Mouse (Mus musculus): ENCODE data around the gene Dmwd. TPM values are rescaled to one million over a fixed set of nuclear protein-coding genes. Genes with fewer than 3 reads are reported as not detected.
A peak's percentile ranks its signal among the peaks of the same experiment; 100 is the strongest.

Gene Dmwd
- polyA plus RNA-seq, 1 experiment from 2014 or later = 30.0 TPM

- Histone ChIP-seq H3K36me3 (ENCODE audit: control insufficient read depth, insufficient read depth, low read length) (peaks cover 39% of the 10 kb centered on the region), H3K27me3 (replicated peaks; ENCODE audit: control insufficient read depth, insufficient read depth, low read length) (no peaks in the 10 kb centered on the region), H3K9ac (ENCODE audit: low read depth, low read length) (no peak overlapping the region), H3K4me3 (ENCODE audit: low read length) (no peak overlapping the region), H3K27ac (ENCODE audit: low read depth, low read length) (no peak overlapping the region), H3K9me3 (ENCODE audit: control insufficient read depth, low read length) (no peaks in the 10 kb centered on the region), H3K4me2 (ENCODE audit: low read length) (no peak overlapping the region), H3K4me1 (ENCODE audit: control insufficient read depth, insufficient read depth, low read depth, low read length) (peaks cover 22% of the 10 kb centered on the region)
- whole genome bisulfite sequencing = 91% methylated on average over 3 of the region's 3 CpGs
- no peak for ATAC-seq
Observed at GRCm38 (mm10) chr7:19078732-19079131, 2.7 kb downstream of the Dmwd start.

- no peak for ATAC-seq
- Histone ChIP-seq H3K27me3 (replicated peaks; ENCODE audit: control insufficient read depth, insufficient read depth, low read length) (no peaks in the 10 kb centered on the region), H3K27ac (ENCODE audit: low read depth, low read length) (no peak overlapping the region), H3K9ac (ENCODE audit: low read depth, low read length) (no peak overlapping the region), H3K4me2 (ENCODE audit: low read length) (no peak overlapping the region), H3K36me3 (ENCODE audit: control insufficient read depth, insufficient read depth, low read length) (peaks cover 39% of the 10 kb centered on the region), H3K4me3 (ENCODE audit: low read length) (no peak overlapping the region), H3K9me3 (ENCODE audit: control insufficient read depth, low read length) (no peaks in the 10 kb centered on the region), H3K4me1 (ENCODE audit: control insufficient read depth, insufficient read depth, low read depth, low read length) (peaks cover 19% of the 10 kb centered on the region)
- WGBS = 89% methylated on average over 19 of the region's 19 CpGs
Observed at GRCm38 (mm10) chr7:19080451-19080950, 4.5 kb downstream of the Dmwd start.

- Histone ChIP-seq H3K9me3 (ENCODE audit: control insufficient read depth, low read length) (no peaks in the 10 kb centered on the region), H3K9ac (ENCODE audit: low read depth, low read length) (no peak overlapping the region), H3K36me3 (ENCODE audit: control insufficient read depth, insufficient read depth, low read length) (peaks cover 42% of the 10 kb centered on the region), H3K4me1 (ENCODE audit: control insufficient read depth, insufficient read depth, low read depth, low read length) (peaks cover 13% of the 10 kb centered on the region), H3K27me3 (replicated peaks; ENCODE audit: control insufficient read depth, insufficient read depth, low read length) (no peaks in the 10 kb centered on the region), H3K4me3 (ENCODE audit: low read length) (no peak overlapping the region), H3K27ac (ENCODE audit: low read depth, low read length) (no peak overlapping the region), H3K4me2 (ENCODE audit: low read length) (no peak overlapping the region)
- WGBS = 90% methylated on average over 4 of the region's 4 CpGs
- no peak for ATAC-seq
Observed at GRCm38 (mm10) chr7:19082171-19082570, 6.1 kb downstream of the Dmwd start.

- 67% methylated on average over 6 of the region's 6 CpGs for whole genome bisulfite sequencing
- Histone ChIP-seq H3K27me3 (replicated peaks; ENCODE audit: control insufficient read depth, insufficient read depth, low read length) (no peaks in the 10 kb centered on the region), H3K36me3 (ENCODE audit: control insufficient read depth, insufficient read depth, low read length) (peaks cover 49% of the 10 kb centered on the region)
Observed at GRCm38 (mm10) chr7:19083096-19083495, 7.1 kb downstream of the Dmwd start.

GRCm38 (mm10) chr7:19083701-19084100 is 7.7 kb downstream of the Dmwd start, which contains the start of gene Dmpk:
TSS of gene Dmpk (plus strand) at chr7:19083849.
- peak; percentile 31; the same call in 1 of the 2 replicates for ATAC-seq
- 60% methylated on average over 10 of the region's 10 CpGs for WGBS
- Histone ChIP-seq H3K4me3 (ENCODE audit: low read length) (peak within 1 kb of the TSS; percentile 13; the same call in 1 of the 2 replicates), H3K27me3 (replicated peaks; ENCODE audit: control insufficient read depth, insufficient read depth, low read length) (no peaks in the 10 kb centered on the region), H3K4me2 (ENCODE audit: low read length) (peak within 1 kb of the TSS; percentile 18; the same call in 1 of the 2 replicates), H3K27ac (ENCODE audit: low read depth, low read length) (no peak within 1 kb of the TSS), H3K36me3 (ENCODE audit: control insufficient read depth, insufficient read depth, low read length) (peaks cover 50% of the 10 kb centered on the region), H3K4me1 (ENCODE audit: control insufficient read depth, insufficient read depth, low read depth, low read length) (peaks cover 6% of the 10 kb centered on the region; the same call in 1 of the 2 replicates), H3K9me3 (ENCODE audit: control insufficient read depth, low read length) (no peaks in the 10 kb centered on the region), H3K9ac (ENCODE audit: low read depth, low read length) (no peak within 1 kb of the TSS; the same call in 1 of the 2 replicates)

More at GRCm38 (mm10) chr7:19083096-19083495, 7.1 kb downstream of the Dmwd start:
- Histone ChIP-seq H3K4me1 (ENCODE audit: control insufficient read depth, insufficient read depth, low read depth, low read length) (peaks cover 6% of the 10 kb centered on the region; the same call in 1 of the 2 replicates), H3K4me3 (ENCODE audit: low read length) (no peak overlapping the region), H3K9me3 (ENCODE audit: control insufficient read depth, low read length) (no peaks in the 10 kb centered on the region), H3K27ac (ENCODE audit: low read depth, low read length) (no peak overlapping the region), H3K4me2 (ENCODE audit: low read length) (no peak overlapping the region), H3K9ac (ENCODE audit: low read depth, low read length) (no peak overlapping the region)
- no peak for ATAC-seq

GRCm38 (mm10) chr7:19084277-19084771 is 8.3 kb downstream of the Dmwd start:
- Histone ChIP-seq H3K4me3 (ENCODE audit: low read length) (no peak overlapping the region; the same call in 1 of the 2 replicates), H3K9me3 (ENCODE audit: control insufficient read depth, low read length) (no peaks in the 10 kb centered on the region), H3K27me3 (replicated peaks; ENCODE audit: control insufficient read depth, insufficient read depth, low read length) (no peaks in the 10 kb centered on the region; the same call in 1 of the 2 replicates), H3K4me2 (ENCODE audit: low read length) (peak overlapping the region; percentile 18; the same call in 1 of the 2 replicates), H3K9ac (ENCODE audit: low read depth, low read length) (no peak overlapping the region), H3K27ac (ENCODE audit: low read depth, low read length) (no peak overlapping the region), H3K4me1 (ENCODE audit: control insufficient read depth, insufficient read depth, low read depth, low read length) (peaks cover 6% of the 10 kb centered on the region; the same call in 1 of the 2 replicates), H3K36me3 (ENCODE audit: control insufficient read depth, insufficient read depth, low read length) (peaks cover 54% of the 10 kb centered on the region)
- 74% methylated on average over 6 of the region's 6 CpGs for WGBS
- no peak for ATAC-seq

- Histone ChIP-seq H3K9ac (ENCODE audit: low read depth, low read length) (no peak overlapping the region), H3K36me3 (ENCODE audit: control insufficient read depth, insufficient read depth, low read length) (peaks cover 51% of the 10 kb centered on the region), H3K27ac (ENCODE audit: low read depth, low read length) (no peak overlapping the region), H3K4me3 (ENCODE audit: low read length) (no peak overlapping the region), H3K27me3 (replicated peaks; ENCODE audit: control insufficient read depth, insufficient read depth, low read length) (no peaks in the 10 kb centered on the region; the same call in 1 of the 2 replicates), H3K4me1 (ENCODE audit: control insufficient read depth, insufficient read depth, low read depth, low read length) (peaks cover 6% of the 10 kb centered on the region; the same call in 1 of the 2 replicates), H3K4me2 (ENCODE audit: low read length) (no peak overlapping the region), H3K9me3 (ENCODE audit: control insufficient read depth, low read length) (no peaks in the 10 kb centered on the region)
- WGBS = 29% methylated on average over 8 of the region's 9 CpGs
- no peak for ATAC-seq
Observed at GRCm38 (mm10) chr7:19084921-19085473, 9.0 kb downstream of the Dmwd start.

- Histone ChIP-seq H3K9me3 (ENCODE audit: control insufficient read depth, low read length) (no peaks in the 10 kb centered on the region), H3K36me3 (ENCODE audit: control insufficient read depth, insufficient read depth, low read length) (peaks cover 47% of the 10 kb centered on the region), H3K4me2 (ENCODE audit: low read length) (no peak overlapping the region), H3K4me1 (ENCODE audit: control insufficient read depth, insufficient read depth, low read depth, low read length) (peaks cover 6% of the 10 kb centered on the region; the same call in 1 of the 2 replicates), H3K27me3 (replicated peaks; ENCODE audit: control insufficient read depth, insufficient read depth, low read length) (no peaks in the 10 kb centered on the region; the same call in 1 of the 2 replicates), H3K27ac (ENCODE audit: low read depth, low read length) (no peak overlapping the region), H3K9ac (ENCODE audit: low read depth, low read length) (no peak overlapping the region), H3K4me3 (ENCODE audit: low read length) (no peak overlapping the region)
- WGBS = 15% methylated on average over 6 of the region's 6 CpGs
- ATAC-seq = no peak
Observed at GRCm38 (mm10) chr7:19085495-19085894, 9.5 kb downstream of the Dmwd start.

- no peak overlapping the region for H3K27ac ChIP-seq (ENCODE audit: low read depth, low read length)
- peaks cover 6% of the 10 kb centered on the region; the same call in 1 of the 2 replicates for H3K4me1 ChIP-seq (ENCODE audit: control insufficient read depth, insufficient read depth, low read depth, low read length)
- H3K9me3 ChIP-seq (ENCODE audit: control insufficient read depth, low read length) = no peaks in the 10 kb centered on the region
- WGBS = 17% methylated on average over 14 of the region's 14 CpGs
- no peak overlapping the region for H3K9ac ChIP-seq (ENCODE audit: low read depth, low read length)
- no peak overlapping the region for H3K4me2 ChIP-seq (ENCODE audit: low read length)
- peaks cover 5% of the 10 kb centered on the region; the same call in 1 of the 2 replicates for H3K27me3 ChIP-seq (replicated peaks; ENCODE audit: control insufficient read depth, insufficient read depth, low read length)
- H3K36me3 ChIP-seq (ENCODE audit: control insufficient read depth, insufficient read depth, low read length) = peaks cover 42% of the 10 kb centered on the region
- no peak overlapping the region for H3K4me3 ChIP-seq (ENCODE audit: low read length)
- no peak for ATAC-seq
Observed at GRCm38 (mm10) chr7:19086042-19086441, 10.0 kb downstream of the Dmwd start.

Measured in hindbrain, embryonic 16.5 days (tissue).